Mouse (Mus musculus): ENCODE measurements around the gene Fastk. TPM values are rescaled to one million over a fixed set of nuclear protein-coding genes. Genes with fewer than 3 reads are reported as not detected.

Fastk gene
- polyA plus RNA-seq, 1 experiment from 2014 or later: 113 TPM

GRCm38 (mm10) chr5:24426556-24427284 is 18.4 kb downstream of the Fastk start:
- Histone ChIP-seq H3K27ac (no peak overlapping the region), H3K4me1 (peaks cover 61% of the 10 kb centered on the region), H3K9me3 (replicated peaks) (no peaks in the 10 kb centered on the region), H3K4me3 (peak overlapping the region; percentile 57; the same call in 1 of the 2 replicates), H3K4me2 (replicated peaks) (peak overlapping the region; percentile 80), H3K27me3 (peaks cover 13% of the 10 kb centered on the region; the same call in 1 of the 2 replicates), H3K9ac (0 out of 2 replicates have a peak overlapping the region, but pooled peaks have one; percentile 69), H3K36me3 (peaks cover 25% of the 10 kb centered on the region)
- no peak for ATAC-seq (ENCODE audit: low FRiP score)
- 10% methylated on average over 9 of the region's 9 CpGs for WGBS

- H3K4me3 ChIP-seq: peak overlapping the region; percentile 57
- H3K4me2 ChIP-seq (replicated peaks): peak overlapping the region; percentile 80
- peak overlapping the region; percentile 90; the same call in 1 of the 2 replicates for H3K27ac ChIP-seq
- peaks cover 61% of the 10 kb centered on the region for H3K4me1 ChIP-seq
- H3K27me3 ChIP-seq: peaks cover 13% of the 10 kb centered on the region; the same call in 1 of the 2 replicates
- no peaks in the 10 kb centered on the region for H3K9me3 ChIP-seq (replicated peaks)
- H3K36me3 ChIP-seq: peaks cover 19% of the 10 kb centered on the region
- ATAC-seq (ENCODE audit: low FRiP score): no peak
- peak overlapping the region; percentile 69 for H3K9ac ChIP-seq
- WGBS: 1% methylated on average over 10 of the region's 10 CpGs
Measured at GRCm38 (mm10) chr5:24426037-24426432, 19.1 kb downstream of the Fastk start.

GRCm38 (mm10) chr5:24425421-24426036 is 19.6 kb downstream of the Fastk start:
- under 1% methylated on average over 24 of the region's 30 CpGs for WGBS

GRCm38 (mm10) chr5:24424861-24425411 is 20.2 kb downstream of the Fastk start:
- no peak for ATAC-seq (ENCODE audit: low FRiP score)
- Histone ChIP-seq H3K9me3 (replicated peaks) (no peaks in the 10 kb centered on the region), H3K27ac (peak overlapping the region; percentile 90), H3K36me3 (peaks cover 20% of the 10 kb centered on the region), H3K4me2 (replicated peaks) (peak overlapping the region; percentile 80), H3K9ac (peak overlapping the region; percentile 69), H3K4me1 (peaks cover 61% of the 10 kb centered on the region), H3K27me3 (peaks cover 13% of the 10 kb centered on the region; the same call in 1 of the 2 replicates), H3K4me3 (peak overlapping the region; percentile 57)
- WGBS: under 1% methylated on average over 55 of the region's 60 CpGs

More at GRCm38 (mm10) chr5:24425421-24426036, 19.6 kb downstream of the Fastk start:
- Histone ChIP-seq H3K27ac (peak overlapping the region; percentile 90; the same call in 1 of the 2 replicates), H3K4me1 (peaks cover 61% of the 10 kb centered on the region), H3K4me3 (peak overlapping the region; percentile 57), H3K27me3 (peaks cover 13% of the 10 kb centered on the region; the same call in 1 of the 2 replicates), H3K9ac (peak overlapping the region; percentile 69), H3K4me2 (replicated peaks) (peak overlapping the region; percentile 80), H3K36me3 (peaks cover 19% of the 10 kb centered on the region), H3K9me3 (replicated peaks) (no peaks in the 10 kb centered on the region)
- ATAC-seq (ENCODE audit: low FRiP score): no peak

GRCm38 (mm10) chr5:24424004-24424781 is 20.9 kb downstream of the Fastk start:
- 13% methylated on average over 21 of the region's 21 CpGs for WGBS
- Histone ChIP-seq H3K4me1 (peaks cover 61% of the 10 kb centered on the region), H3K9me3 (replicated peaks) (no peaks in the 10 kb centered on the region), H3K27me3 (peaks cover 13% of the 10 kb centered on the region; the same call in 1 of the 2 replicates), H3K4me2 (replicated peaks) (peak overlapping the region; percentile 80), H3K9ac (peak overlapping the region; percentile 72), H3K36me3 (peaks cover 20% of the 10 kb centered on the region), H3K27ac (peak overlapping the region; percentile 90), H3K4me3 (peak overlapping the region; percentile 57)
- 0 out of 2 replicates have a peak, but pooled peaks have one; percentile 1 for ATAC-seq (ENCODE audit: low FRiP score)

GRCm38 (mm10) chr5:24423129-24424003 is 21.7 kb downstream of the Fastk start, which contains the start of the genes Cdk5 and Slc4a2:
TSS of gene Cdk5 (minus strand) at chr5:24423530.
TSS of gene Slc4a2 (plus strand) at chr5:24423837.
- H3K4me3 ChIP-seq: peak within 1 kb of the TSS; percentile 57
- H3K27me3 ChIP-seq: peaks cover 13% of the 10 kb centered on the region; the same call in 1 of the 2 replicates
- peak within 1 kb of the TSS; percentile 73 for H3K9ac ChIP-seq
- WGBS: under 1% methylated on average over 46 of the region's 46 CpGs
- H3K27ac ChIP-seq: peak within 1 kb of the TSS; percentile 90
- peaks cover 55% of the 10 kb centered on the region for H3K4me1 ChIP-seq
- peak; percentile 94 for ATAC-seq (ENCODE audit: low FRiP score)
- H3K36me3 ChIP-seq: peaks cover 25% of the 10 kb centered on the region
- H3K9me3 ChIP-seq (replicated peaks): no peaks in the 10 kb centered on the region
- H3K4me2 ChIP-seq (replicated peaks): peak within 1 kb of the TSS; percentile 80

GRCm38 (mm10) chr5:24420381-24420780 is 24.7 kb downstream of the Fastk start:
- no peak overlapping the region for H3K27ac ChIP-seq
- H3K4me1 ChIP-seq: peaks cover 34% of the 10 kb centered on the region
- H3K4me2 ChIP-seq (replicated peaks): no peak overlapping the region
- WGBS: 91% methylated on average over 9 of the region's 9 CpGs
- H3K4me3 ChIP-seq: no peak overlapping the region
- H3K36me3 ChIP-seq: peaks cover 25% of the 10 kb centered on the region
- no peak for ATAC-seq (ENCODE audit: low FRiP score)
- no peak overlapping the region for H3K9ac ChIP-seq
- H3K9me3 ChIP-seq (replicated peaks): no peaks in the 10 kb centered on the region
- H3K27me3 ChIP-seq: no peaks in the 10 kb centered on the region

- Histone ChIP-seq H3K27me3 (peaks cover 3% of the 10 kb centered on the region; the same call in 1 of the 2 replicates), H3K9ac (no peak overlapping the region), H3K4me3 (no peak overlapping the region), H3K27ac (no peak overlapping the region), H3K9me3 (replicated peaks) (no peaks in the 10 kb centered on the region), H3K4me1 (peaks cover 29% of the 10 kb centered on the region), H3K36me3 (peaks cover 25% of the 10 kb centered on the region), H3K4me2 (replicated peaks) (no peak overlapping the region)
- ATAC-seq (ENCODE audit: low FRiP score): no peak
- WGBS: 94% methylated on average over 10 of the region's 10 CpGs
Measured at GRCm38 (mm10) chr5:24417587-24417986, 27.5 kb downstream of the Fastk start.

GRCm38 (mm10) chr5:24416222-24416736 is 28.8 kb downstream of the Fastk start:
- Histone ChIP-seq H3K4me1 (peaks cover 20% of the 10 kb centered on the region), H3K4me2 (replicated peaks) (peak overlapping the region; percentile 24; the same call in 1 of the 2 replicates), H3K36me3 (peaks cover 25% of the 10 kb centered on the region), H3K9ac (peak overlapping the region; percentile 19; the same call in 1 of the 2 replicates), H3K27ac (no peak overlapping the region), H3K27me3 (peaks cover 3% of the 10 kb centered on the region; the same call in 1 of the 2 replicates), H3K9me3 (replicated peaks) (no peaks in the 10 kb centered on the region), H3K4me3 (no peak overlapping the region)
- 3% methylated on average over 21 of the region's 21 CpGs for WGBS
- peak; percentile 68 for ATAC-seq (ENCODE audit: low FRiP score)

GRCm38 (mm10) chr5:24413938-24414337 is 31.1 kb downstream of the Fastk start:
- WGBS: 83% methylated on average over 13 of the region's 13 CpGs
- Histone ChIP-seq H3K27me3 (peaks cover 3% of the 10 kb centered on the region; the same call in 1 of the 2 replicates), H3K4me2 (replicated peaks) (no peak overlapping the region), H3K9ac (0 out of 2 replicates have a peak overlapping the region, but pooled peaks have one; percentile 4), H3K4me3 (no peak overlapping the region), H3K27ac (0 out of 2 replicates have a peak overlapping the region, but pooled peaks have one; percentile 55), H3K36me3 (peaks cover 3% of the 10 kb centered on the region), H3K9me3 (replicated peaks) (no peaks in the 10 kb centered on the region), H3K4me1 (peaks cover 20% of the 10 kb centered on the region)
- no peak for ATAC-seq (ENCODE audit: low FRiP score)

All from hindbrain, embryonic 12.5 days (tissue).